Mouse (Mus musculus) urinary bladder, adult 18-20 months (tissue): ENCODE data around the gene Cfap97.

ENCODE experiments used
- DNase-seq, 2 experiments: peaks; one replicate each; pipeline ENCODE4 v3.0.0; 2022; ENCODE audit warnings: low spot score in 2 of 2, mixed read lengths in 2 of 2

Cfap97 gene

DNA sequence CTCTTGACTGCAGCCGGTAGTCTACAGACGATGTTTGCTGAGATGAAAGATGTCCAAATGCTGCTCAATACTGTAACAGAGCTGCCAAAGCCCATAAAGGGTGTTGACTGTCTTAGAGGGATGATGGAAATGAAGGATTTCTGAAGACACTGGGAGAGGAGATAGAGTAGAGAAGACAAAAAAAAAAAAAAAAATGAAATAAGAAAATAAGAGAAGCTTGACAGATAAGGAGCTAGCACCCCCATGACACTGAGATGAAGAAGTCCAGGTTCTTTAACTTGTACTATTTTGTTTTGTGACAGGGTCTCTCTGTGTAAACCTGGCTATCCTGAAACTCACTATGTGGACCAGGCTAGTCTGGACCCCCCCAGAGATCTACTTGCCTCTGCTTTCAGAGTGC lies 1.5 kb downstream of the Cfap97 start:
- DNase-seq, result no peak

DNA sequence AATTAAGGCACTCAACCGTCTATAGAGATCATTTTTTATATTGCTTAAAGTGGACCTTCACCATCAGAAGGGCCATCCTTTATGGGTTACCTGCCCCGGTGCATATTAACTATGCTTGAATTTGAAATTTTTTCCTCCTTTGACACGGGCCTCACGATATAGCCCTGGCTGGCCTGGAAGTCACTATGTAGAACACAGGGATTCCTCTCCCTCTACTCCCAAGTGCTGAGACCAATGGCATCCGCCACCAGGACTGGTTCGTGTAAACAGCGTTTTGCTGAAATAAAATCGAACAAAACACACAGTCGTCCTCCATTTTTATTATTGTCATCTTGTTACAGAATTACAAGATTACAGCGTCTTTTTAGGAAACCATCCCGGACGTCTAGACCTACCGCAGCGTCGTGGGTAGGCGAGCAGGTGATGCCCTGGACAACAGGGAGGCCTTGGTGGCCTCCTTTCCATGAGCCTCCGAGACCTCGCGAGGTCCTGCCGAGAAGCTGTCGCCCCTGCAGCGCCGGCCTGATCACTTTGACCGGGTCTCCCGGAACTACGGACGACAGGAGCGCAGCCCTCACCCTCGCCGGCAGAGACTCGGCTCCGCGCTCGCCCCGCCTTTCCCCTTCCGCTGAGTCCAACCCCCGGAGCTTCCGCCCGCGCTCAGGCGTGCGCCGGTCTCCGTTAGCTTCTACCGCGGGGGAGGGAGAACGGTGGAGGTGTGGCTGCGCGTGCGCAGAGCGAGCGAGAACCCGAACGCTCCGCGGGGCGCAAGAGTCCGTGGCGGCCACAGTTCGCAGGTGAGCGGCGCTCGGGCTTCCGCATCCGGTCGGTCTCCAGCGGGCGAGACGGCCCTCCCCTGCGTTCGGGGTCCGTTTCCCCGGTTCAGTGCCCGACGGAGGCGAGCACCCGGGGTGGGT lies 11.6 kb downstream of the Cfap97 start:
- peak; percentile 96 to 97 for DNase-seq

DNA sequence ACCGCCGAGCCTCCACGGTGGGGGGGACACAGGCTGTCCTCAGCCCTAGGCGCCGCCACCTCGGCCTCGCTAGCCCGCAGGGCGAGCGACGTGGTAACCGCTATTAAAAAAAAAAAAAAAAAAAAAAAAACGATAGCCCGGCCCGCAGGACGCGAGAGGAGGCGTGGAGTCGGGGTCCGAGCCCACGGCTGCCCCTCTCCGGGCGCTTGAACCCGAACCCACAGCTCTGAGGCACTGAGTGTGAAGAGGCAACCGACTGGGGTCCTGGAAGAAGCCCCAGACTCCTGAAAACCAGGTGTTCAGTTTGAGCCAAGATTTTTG lies 12.3 kb downstream of the Cfap97 start:
- no peak for DNase-seq

DNA sequence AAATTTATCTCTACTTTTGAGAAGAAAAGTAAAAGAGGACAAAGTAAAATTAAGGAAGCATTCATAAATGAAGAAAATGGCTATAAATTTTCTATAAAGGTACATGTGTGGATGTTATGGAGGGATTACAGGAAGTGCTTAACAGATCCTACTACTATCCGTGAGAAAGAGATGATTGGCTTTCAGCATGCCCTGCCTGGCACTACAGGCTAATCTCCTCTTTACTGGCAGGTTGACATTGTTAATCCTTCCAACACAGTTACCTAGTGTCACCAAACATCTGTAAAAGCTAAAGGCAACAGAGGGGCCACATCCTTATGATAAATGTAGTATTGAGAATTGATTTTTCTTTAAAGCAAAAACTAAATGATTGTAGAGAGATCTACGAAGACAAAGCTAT lies 22.1 kb downstream of the Cfap97 start:
- DNase-seq, result no peak

DNA sequence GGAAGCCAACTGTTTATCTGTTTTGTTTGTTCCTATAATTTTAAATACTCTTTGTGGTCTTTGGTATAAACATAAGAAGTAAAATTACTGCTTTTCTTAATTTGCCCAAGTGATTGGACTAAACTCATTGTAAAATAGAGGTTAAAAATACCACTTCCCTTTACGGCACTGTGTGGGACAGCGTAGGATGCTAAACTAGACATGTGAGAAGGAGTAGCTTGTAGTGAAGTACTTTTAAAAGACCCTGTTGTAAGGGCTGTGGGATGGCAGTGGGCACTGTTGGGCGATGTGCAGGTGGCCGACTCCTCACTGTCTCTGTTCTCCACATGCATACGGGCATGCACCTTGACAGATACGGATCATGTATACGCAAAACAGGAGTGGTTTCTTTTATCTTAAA lies 28.6 kb downstream of the Cfap97 start:
- no peak for DNase-seq

DNA sequence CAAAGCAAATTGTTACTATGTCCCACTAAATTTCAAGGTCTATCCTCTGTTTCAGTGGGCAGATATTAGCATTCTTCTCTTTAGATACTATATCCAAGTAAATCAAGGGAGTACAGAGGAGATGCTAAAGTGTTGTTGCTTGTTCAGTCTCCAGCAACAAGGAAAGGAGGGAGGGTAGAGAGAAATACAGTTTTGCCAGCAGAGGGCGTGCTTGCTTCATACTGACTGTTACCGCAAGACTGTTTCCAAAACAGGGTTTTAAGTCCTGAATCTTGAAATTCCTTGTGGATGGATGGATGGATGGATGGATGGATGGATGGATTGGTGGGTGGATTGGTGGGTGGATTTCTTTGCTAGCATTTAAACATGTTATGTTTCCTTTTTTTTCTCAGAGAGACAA lies 33.8 kb downstream of the Cfap97 start:
- peak in 1 of 2 experiments; percentile 22 for DNase-seq

DNA sequence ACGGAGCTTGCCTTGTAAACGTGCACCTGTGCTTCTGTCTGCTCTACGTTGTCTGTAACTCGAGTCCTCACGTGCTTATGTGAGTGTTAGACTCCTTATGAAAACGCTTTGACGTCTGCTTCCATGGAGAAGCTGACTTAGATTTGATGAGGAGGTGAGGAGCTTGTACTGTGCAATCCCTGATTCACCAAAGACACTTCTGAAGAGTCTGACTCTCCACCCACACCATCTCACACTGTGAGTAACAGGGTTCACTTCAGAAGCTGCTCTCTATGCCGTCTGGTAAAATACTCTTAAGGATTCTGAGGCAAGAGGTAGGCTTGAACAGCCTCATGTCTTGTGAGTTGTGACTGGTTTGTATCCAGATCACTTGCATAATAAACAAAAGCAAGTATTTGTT lies 41.5 kb downstream of the Cfap97 start:
- DNase-seq, result no peak

DNA sequence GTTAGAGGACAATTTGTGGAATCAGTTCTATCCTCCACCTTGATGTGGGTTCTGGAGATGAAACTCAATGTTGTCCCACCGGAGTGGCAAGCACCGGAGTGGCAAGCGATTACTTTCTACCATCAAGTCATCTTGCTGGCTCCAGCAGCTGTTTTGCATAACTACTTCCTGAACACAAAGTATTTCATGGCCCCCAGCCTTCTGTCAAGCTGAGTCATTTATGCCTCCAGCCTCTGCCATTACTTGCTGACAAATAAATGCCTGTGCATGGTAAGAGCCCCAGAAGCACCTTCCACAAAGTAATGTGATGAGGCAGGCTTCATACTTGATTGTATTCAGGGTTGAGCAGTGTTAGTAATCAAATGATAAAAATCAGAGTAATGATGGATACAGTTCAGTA lies 45.3 kb downstream of the Cfap97 start:
- no peak for DNase-seq

DNA sequence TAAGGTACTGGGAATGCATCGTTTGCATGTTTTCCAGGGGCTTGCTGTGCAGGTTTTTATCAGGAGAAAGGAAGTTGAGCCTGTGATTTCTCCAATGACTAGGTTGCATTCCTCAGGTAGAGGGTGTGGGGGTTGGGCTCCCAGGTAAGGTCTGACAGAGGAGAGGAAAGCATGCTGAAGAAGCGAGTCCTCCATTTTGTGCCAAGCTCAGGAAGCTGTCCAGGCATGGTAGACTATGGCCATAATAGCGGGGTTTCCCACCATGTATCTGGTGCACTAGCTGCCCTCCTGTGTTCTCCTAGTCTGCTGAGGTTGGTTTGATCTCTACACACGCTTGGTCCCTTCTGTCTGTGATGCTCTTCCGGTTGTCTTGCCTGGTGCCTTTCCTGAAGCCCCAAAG lies 46.1 kb downstream of the Cfap97 start:
- no peak for DNase-seq

DNA sequence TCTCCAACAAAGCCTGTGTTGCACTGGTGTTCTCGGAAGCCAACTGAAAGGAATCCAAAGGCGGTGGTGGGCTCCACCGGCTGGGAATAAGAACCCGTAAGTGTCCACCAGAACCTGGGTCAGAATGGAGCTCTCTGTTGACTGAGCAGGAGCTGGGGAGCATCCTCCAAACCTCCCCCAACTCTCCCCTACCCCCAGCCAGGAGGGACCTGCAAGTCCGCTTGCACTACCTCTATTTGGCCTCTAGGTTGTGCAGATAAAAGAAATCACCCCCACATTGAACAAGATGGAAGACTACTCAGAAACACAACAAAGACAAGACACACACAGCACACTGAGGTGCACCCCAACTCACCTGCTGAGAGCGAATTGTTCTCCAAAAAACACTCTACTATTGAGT lies 50.8 kb downstream of the Cfap97 start:
- no peak for DNase-seq

DNA sequence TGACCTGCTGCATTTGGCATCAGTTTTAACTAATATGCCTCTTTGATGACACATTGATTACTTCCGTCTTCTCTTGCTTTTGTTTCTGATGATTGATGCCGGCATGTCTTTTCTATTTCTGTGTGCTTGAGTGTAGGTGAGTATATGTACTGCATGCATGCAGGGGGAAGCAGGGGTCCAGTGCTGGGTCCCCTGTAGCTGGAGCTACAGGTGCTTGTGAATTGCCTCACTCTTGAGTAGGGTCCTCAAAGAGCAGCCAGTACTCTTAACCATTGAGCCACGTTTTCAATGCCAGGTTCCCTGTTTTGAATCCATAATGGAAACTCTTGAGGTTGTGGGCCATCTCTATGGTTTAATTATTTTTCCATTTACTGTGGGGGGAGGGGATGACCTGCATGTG lies 52.7 kb downstream of the Cfap97 start:
- no peak for DNase-seq

DNA sequence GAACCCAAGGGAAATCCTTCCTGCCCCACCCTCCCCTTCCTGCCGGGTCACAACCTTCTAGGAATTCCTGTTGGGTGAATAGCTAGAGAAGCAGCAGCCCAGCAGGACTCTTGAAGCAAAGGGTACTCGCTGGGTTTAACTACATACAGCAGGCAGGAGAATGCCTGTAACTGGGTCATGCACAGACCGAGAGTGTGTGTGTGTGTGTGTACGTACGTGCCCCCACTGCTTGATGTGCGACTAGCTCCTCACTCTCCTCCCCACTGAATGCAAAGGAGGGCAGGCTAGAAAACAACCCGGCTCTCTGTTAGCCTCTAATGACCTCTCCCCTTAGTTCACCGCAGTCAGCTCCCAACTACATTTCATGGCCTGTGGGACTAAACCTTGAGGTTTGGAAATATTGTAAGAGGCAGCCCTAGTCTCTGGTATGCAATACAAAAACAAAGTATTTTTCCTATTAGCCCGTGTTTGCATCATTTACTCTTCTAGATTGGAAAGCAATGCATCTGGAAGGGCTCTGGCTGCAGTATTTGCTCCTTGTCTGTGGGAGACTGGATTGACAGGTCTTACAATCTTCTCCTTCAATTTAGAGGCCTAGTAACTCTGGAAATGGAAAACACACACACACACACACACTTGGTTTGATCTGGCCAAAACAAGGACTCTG lies 53.5 kb downstream of the Cfap97 start:
- DNase-seq, result no peak

DNA sequence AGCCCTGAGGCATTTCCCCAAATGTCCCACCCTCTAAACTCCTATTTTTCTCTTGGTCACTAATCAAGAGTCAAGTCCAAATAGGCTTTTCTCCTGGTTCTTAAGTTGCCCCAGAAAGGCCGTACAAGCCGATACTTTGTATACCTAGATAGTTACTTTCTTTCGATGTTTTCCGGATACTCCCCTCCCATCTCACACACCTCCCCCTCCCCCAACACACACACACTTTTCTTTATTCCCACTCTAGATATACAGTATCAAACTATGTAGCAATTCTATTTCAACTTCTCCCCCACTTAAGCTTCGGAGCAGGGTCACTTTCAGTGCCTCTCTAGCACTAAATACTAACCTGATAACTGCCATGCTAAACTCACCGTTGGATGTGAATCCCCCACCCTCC lies 54.5 kb downstream of the Cfap97 start:
- no peak for DNase-seq

DNA sequence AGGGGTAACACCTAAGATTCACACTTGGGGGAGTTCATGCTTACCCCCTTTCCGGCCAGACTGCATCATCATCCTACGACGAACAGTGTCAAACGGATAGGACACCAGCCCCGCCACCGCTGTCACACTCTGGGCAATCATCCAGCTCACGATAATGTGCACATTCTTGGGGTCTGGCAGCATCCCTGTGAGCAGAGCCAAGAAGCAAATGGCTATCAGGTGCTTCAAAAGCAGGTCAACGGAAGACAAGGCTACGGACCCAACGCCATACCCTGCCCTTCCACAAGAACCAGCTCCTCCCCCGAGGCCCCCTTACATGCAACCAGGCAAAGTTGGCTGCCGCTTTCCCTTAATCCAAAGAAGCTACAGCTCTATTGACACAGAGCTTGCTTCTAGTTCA lies 56.8 kb downstream of the Cfap97 start:
- no peak for DNase-seq

DNA sequence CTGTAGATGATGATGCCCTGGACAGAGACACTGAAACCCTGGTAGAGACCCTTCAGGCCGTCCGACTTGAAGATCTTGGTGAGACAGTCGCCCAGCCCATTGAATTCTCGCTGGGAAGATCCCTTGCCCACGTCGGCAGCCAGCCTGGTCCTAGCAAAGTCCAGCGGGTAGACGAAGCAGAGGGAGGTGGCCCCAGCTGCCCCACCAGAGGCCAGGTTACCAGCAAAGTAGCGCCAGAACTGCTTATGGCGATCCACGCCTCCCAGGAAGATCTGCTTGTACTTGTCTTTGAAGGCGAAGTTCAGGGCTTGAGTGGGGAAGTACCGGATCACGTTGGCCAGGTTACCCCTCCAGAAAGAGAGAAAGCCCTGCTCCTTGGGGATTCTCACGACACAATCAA lies 57.5 kb downstream of the Cfap97 start:
- no peak for DNase-seq

DNA sequence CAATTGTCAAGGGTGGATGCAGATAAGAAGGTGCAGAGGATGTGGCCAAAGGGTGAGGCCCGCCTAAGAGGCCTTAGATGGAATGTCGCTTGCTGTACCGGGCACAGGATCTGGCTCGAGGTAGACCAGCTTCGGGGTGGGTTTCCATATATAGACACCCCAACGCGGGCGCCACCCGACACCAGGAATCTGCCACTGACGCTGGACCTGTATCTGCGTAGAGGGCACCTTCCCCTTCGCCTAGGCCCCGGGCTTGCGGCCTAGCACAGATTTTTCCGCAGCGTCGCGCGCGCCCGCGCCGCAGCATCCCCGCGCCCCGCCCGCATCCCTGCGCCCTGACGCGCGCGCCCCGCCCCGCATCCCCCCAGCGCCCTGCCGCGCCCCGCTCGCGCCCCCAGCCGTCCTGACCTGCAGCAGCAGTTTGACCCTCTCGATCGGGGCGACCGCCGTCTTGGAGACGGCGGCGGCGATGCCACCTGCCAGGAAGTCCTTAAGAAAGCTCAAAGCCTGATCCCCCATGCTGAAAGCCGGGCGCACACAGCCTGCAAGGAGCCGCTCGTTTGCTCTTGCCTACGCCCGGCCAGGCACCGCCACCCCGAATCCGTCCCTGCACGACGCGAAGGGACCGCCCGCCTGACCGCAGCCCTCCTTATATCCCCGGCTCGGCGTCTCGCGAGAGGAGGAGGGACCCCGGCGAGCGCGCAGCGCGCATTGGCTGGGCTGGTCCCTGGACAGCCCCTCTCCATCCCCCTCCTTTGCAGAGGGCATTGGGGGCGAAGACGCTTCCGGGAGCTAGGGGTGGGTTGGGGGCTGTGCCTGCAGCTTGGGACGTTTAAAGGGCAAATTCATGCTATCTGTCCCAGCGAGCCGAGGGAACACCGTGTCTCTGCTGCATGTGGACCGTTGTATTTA lies 59.1 kb downstream of the Cfap97 start, which contains the start of gene Slc25a4:
Gene Slc25a4, minus strand, starts transcription at position 881 of the 912 bp plus-strand sequence.
- peak; percentile 94 to 95 for DNase-seq

DNA sequence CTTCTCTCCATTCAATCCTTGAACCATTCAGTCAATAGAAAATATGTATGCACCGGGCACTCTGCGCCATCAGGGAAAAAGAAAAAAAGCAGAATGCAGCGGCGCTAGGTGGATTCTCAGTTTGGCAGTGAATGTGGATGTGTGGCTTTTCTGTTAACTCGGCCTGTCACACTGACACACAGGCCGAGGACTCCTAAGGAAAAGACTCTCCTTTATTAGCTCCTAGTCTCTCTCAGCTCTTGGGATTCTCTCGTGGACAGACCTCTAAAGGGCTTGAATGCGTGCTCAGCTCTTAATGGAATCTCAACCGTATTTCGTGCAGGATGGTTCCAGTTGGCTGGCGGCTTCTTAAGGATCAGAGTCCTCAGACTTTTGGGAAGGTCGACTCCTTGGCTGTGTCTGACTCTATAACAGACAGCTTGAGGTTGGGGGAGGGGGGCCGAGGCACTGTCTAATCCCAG lies 60.1 kb downstream of the Cfap97 start:
- DNase-seq, result no peak

DNA sequence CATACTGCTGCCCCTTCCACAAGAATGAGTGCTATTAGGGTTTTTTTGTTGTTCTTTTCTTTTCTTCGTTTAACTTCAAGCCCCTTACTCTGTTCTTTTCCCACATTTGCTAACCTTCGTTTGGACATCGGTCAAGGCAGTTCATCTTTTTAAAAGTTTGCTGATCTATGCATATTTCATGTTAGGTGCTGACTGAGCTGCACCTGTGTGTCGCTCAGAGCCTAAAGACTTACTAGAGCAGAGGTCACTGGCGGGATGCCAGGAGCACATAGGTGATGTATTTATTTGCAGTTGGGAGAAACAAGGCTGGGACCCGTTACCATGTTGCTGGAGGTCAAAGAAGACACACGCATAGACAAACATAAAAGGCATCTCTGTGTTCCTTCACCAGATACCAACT lies 60.6 kb downstream of the Cfap97 start:
- no peak for DNase-seq

DNA sequence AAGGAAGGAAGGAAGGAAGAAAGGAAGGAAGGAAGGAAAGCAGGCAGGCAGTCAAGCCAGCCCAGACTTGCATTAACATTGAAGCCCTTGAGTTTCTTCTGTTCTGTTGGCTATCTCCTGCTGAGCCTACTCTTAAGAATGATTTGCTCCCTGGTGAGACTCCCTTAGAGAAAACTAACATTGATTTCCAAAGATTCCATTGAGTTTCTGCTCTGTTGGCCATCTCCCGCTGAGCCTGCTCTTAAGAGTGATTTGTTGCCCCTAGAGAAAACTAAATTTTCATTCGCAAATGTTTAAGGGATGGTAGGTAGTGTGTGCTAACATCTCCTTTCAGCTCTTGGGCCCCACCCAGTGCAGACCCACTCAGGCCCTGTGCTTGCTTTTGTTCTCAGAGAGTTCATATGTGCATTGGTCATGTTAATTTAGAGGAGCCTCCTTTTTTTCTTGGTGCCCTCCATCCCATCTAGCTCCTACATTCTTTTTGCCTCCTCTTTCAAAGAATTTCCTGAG lies 62.5 kb downstream of the Cfap97 start:
- DNase-seq, result no peak

DNA sequence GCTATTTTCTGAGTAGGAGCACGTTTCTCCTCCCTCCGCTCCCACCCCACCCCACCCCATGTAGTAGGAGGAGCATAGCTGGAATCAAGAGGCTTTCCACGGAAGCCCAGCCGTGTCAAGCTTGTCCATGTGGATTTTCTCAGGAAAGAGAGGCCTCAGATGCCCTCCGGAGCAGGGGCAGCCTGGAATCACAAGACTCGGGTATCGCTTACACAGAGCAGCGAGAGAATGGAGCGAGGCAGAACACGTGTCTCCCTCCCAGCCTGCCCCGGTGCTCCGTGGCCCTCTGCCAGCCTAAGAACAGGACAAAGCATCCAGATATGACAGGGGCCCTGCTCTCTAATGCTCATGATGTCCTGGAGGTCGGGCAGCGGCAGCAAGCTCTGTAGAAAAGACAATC lies 65.3 kb downstream of the Cfap97 start:
- DNase-seq, result no peak

DNA sequence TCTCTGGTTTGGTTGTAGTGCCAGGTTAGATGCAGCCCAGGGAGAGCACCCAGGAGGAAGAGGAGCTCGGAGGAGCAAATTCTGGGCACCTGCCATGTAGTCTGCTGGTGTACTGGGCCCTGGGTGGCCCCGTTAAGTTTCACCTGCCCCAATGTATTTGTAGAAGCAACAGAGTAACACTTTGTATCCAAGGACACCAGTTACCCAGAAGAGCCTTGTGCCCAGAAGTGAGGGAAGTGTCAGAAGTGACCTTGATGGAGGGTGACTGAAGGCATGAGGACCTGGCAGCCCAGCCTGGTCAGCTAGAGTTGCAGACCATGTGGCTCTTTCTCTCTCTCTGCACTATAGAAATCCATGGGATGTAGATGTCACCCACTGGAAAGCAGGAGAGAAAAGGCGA lies 69.0 kb downstream of the Cfap97 start:
- DNase-seq, result no peak

DNA sequence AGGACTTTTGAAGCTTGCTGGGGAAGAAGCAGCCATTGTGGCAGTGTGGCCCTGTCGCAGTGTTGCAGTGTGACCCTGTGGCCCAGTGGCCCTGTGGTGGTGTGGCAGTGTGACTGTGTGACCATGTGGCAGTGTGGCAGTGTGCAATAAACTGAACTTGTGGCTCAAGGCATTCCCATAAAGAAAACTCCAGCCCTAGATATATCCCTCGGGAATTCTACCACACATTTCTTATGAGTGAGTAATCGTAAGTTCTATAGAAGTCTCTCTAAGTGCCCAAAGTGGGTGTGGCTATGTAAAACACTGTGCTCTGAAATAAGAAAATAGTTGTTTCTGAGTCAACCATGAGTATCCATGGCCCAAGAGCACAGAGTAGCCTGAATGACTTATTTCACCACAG lies 73.9 kb downstream of the Cfap97 start:
- no peak for DNase-seq
